ENCODE assay signal across 12 mouse cellular contexts in the genomic region with DNA sequence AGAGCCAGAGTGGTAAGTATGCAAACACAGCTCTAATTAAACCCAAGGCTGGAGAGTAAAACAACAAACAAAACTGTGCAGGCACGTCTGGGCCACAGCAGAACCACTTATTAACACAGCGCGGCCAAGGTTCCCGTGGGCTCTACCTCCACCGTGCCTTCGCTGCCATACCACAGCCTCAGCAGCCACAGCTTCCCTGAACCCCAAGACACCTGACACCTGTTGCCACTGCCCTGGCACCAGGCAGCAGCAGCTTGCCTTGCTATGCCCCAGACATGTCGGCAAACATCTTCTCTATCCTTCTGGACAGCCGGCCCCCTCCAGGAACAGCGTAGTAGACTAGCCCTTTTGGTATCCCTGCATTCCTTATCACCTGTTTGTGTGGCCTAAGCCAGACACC. TPM values are rescaled to one million over a fixed set of nuclear protein-coding genes. Genes with fewer than 3 reads are reported as not detected.
DNase-seq lines count a peak whose midpoint lies in the region; ATAC-seq and TF ChIP-seq lines count a peak whose summit lies in the region.
"Had no signal": no experiment of that assay in that cellular context is flagged by ENCODE, and none has a peak within 500 bp of the region (broad histone marks: within the 10 kb centered on the region; RNA-seq: fewer than 3 reads in every experiment).

No protein-coding gene starts in this region.

- peaks cover 16% of the 10 kb centered on the region for H3K4me1 ChIP-seq in kidney, postnatal 0 days (replicated peaks; ENCODE audit: insufficient read depth, low read length)
- H3K4me1 ChIP-seq in embryonic facial prominence, embryonic 12.5 days, result peaks cover 18% of the 10 kb centered on the region
- peaks cover 85% of the 10 kb centered on the region for H3K4me1 ChIP-seq in thymus, adult 2 months (replicated peaks; ENCODE audit: control insufficient read depth, insufficient read depth, low read length)
- H3K4me1 ChIP-seq in midbrain, embryonic 11.5 days (ENCODE audit: control insufficient read depth, insufficient read depth, low read length), result no peaks in the 10 kb centered on the region

- no peak overlapping the region for H3K9ac ChIP-seq in kidney, postnatal 0 days (ENCODE audit: low read depth, low read length)
- H3K9ac ChIP-seq in embryonic facial prominence, embryonic 12.5 days, result no peak overlapping the region
- H3K9ac ChIP-seq in midbrain, embryonic 11.5 days (ENCODE audit: low read length), result no peak overlapping the region
- H3K9ac ChIP-seq: forebrain, embryonic 12.5 days; liver, postnatal 0 days had no signal

- intact Hi-C loops in gastrocnemius, adult 2 months (cut with DNase I), result no loop called here
- intact Hi-C loops in left cerebral cortex, postnatal 25 days (cut with DNase I), result loop anchor here (5.0 kb wide), 1 partner anchor 37 kb away; the partner anchor contains the start of gene Myh9

- H3K36me3 ChIP-seq in kidney, postnatal 0 days (ENCODE audit: insufficient read depth, low read length), result peaks cover 76% of the 10 kb centered on the region
- peaks cover 56% of the 10 kb centered on the region for H3K36me3 ChIP-seq in embryonic facial prominence, embryonic 12.5 days
- H3K36me3 ChIP-seq in thymus, adult 2 months (ENCODE audit: control insufficient read depth, insufficient read depth, low read length), result peaks cover 41% of the 10 kb centered on the region
- no peaks in the 10 kb centered on the region for H3K36me3 ChIP-seq in midbrain, embryonic 11.5 days (ENCODE audit: control insufficient read depth, insufficient read depth, low read length)

- ATAC-seq in kidney, postnatal 0 days (replicated peaks; ENCODE audit: low FRiP score, low read depth), result no peak
- no peak for ATAC-seq in embryonic facial prominence, embryonic 12.5 days (ENCODE audit: insufficient number of reproducible peaks, insufficient read depth, low FRiP score, low TSS enrichment)
- ATAC-seq in midbrain, embryonic 11.5 days (ENCODE audit: low FRiP score), result no peak
- ATAC-seq: liver, postnatal 0 days had no signal

- no peak for TF ChIP-seq POLR2A in thymus, adult 2 months (IDR thresholded peaks at IDR 0.05; ENCODE audit: control insufficient read depth, extremely low read depth, insufficient read depth, low read length, poor library complexity)

- H3K27me3 ChIP-seq in kidney, postnatal 0 days (ENCODE audit: insufficient read depth, low read length), result no peaks in the 10 kb centered on the region
- no peaks in the 10 kb centered on the region for H3K27me3 ChIP-seq in embryonic facial prominence, embryonic 12.5 days
- no peaks in the 10 kb centered on the region for H3K27me3 ChIP-seq in thymus, adult 2 months (ENCODE audit: control insufficient read depth, insufficient read depth, low read length)
- no peaks in the 10 kb centered on the region for H3K27me3 ChIP-seq in midbrain, embryonic 11.5 days (ENCODE audit: control insufficient read depth, insufficient read depth, low read length)
- H3K27me3 ChIP-seq: forebrain, embryonic 12.5 days had no signal

- H3K9me3 ChIP-seq in kidney, postnatal 0 days (replicated peaks; ENCODE audit: low read length), result no peaks in the 10 kb centered on the region
- H3K9me3 ChIP-seq in embryonic facial prominence, embryonic 12.5 days, result no peaks in the 10 kb centered on the region
- no peaks in the 10 kb centered on the region for H3K9me3 ChIP-seq in midbrain, embryonic 11.5 days (ENCODE audit: control insufficient read depth, low read length)
- H3K9me3 ChIP-seq: forebrain, embryonic 12.5 days had no signal

- TF ChIP-seq CTCF in gastrocnemius, adult 2 months (IDR thresholded peaks at IDR 0.05), result no peak
- TF ChIP-seq CTCF in kidney, postnatal 0 days (IDR thresholded peaks at IDR 0.05; ENCODE audit: low read depth), result no peak
- TF ChIP-seq CTCF in thymus, adult 2 months (IDR thresholded peaks at IDR 0.05; ENCODE audit: borderline replicate concordance, control insufficient read depth, extremely low read depth, insufficient read depth, low read length, poor library complexity), result no peak

- 75% methylated on average over 9 of the region's 9 CpGs for WGBS in kidney, postnatal 0 days
- 55% methylated on average over 9 of the region's 9 CpGs for WGBS in embryonic facial prominence, embryonic 12.5 days
- 17% methylated on average over 9 of the region's 9 CpGs for WGBS in thymus, adult 2 months
- WGBS in midbrain, embryonic 11.5 days, result 90% methylated on average over 9 of the region's 9 CpGs

- peak overlapping the region; percentile 82 for H3K27ac ChIP-seq in gastrocnemius, adult 2 months
- H3K27ac ChIP-seq in kidney, postnatal 0 days, result peak overlapping the region; percentile 33; the same call in 1 of the 2 replicates
- peak overlapping the region; percentile 54; the same call in 1 of the 2 replicates for H3K27ac ChIP-seq in embryonic facial prominence, embryonic 12.5 days
- H3K27ac ChIP-seq in thymus, adult 2 months (ENCODE audit: control insufficient read depth, insufficient read depth, low read length), result peak overlapping the region; percentile 92
- no peak overlapping the region for H3K27ac ChIP-seq in midbrain, embryonic 11.5 days (ENCODE audit: low read depth, low read length)
- H3K27ac ChIP-seq: forebrain, embryonic 12.5 days had no signal

- no peak overlapping the region for H3K4me2 ChIP-seq in kidney, postnatal 0 days (ENCODE audit: low read length)
- no peak overlapping the region for H3K4me2 ChIP-seq in embryonic facial prominence, embryonic 12.5 days (replicated peaks)
- no peak overlapping the region for H3K4me2 ChIP-seq in midbrain, embryonic 11.5 days
- H3K4me2 ChIP-seq: forebrain, embryonic 12.5 days had no signal

- no peak overlapping the region for H3K4me3 ChIP-seq in gastrocnemius, adult 2 months
- no peak overlapping the region for H3K4me3 ChIP-seq in kidney, postnatal 0 days (replicated peaks; ENCODE audit: low read depth, low read length)
- H3K4me3 ChIP-seq in embryonic facial prominence, embryonic 12.5 days, result no peak overlapping the region
- H3K4me3 ChIP-seq in thymus, adult 2 months (ENCODE audit: control insufficient read depth, insufficient read depth, low read length), result no peak overlapping the region
- no peak overlapping the region for H3K4me3 ChIP-seq in midbrain, embryonic 11.5 days (ENCODE audit: low read depth, low read length)
- H3K4me3 ChIP-seq: forebrain, embryonic 12.5 days had no signal

- no peak for DNase-seq in gastrocnemius, adult 2 months
- no peak for DNase-seq in gastrocnemius, postnatal 10 days
- no peak for DNase-seq in kidney, postnatal 0 days (ENCODE audit: low spot score)
- DNase-seq in kidney, postnatal 14 days, result no peak
- peak; percentile 45 for DNase-seq in thymus, adult 2 months
- no peak for DNase-seq in left cerebral cortex, postnatal 25 days (ENCODE audit: low spot score in 2 of 2)
- no peak for DNase-seq in midbrain, embryonic 11.5 days (ENCODE audit: low spot score, missing footprints)
- DNase-seq: kidney, postnatal 10 days; liver, postnatal 0 days had no signal

RNA-seq across cellular contexts. Expression of gene Myh9, which starts 37.0 kb away (rescaled TPM):
- 10 to 100 TPM; 37.4 to 57.4 TPM for total RNA-seq in gastrocnemius, adult 2 months (2021)
- 100 to 1,000 TPM; 117 to 155 TPM for total RNA-seq in gastrocnemius, postnatal 10 days (2021)
- 52.9 and 57.2 TPM in 2 replicates for polyA plus RNA-seq in kidney, postnatal 0 days (2015; fragmentation: Nextera tagmentation; extraction: Ambion mirVana)
- 37.3 and 37.9 TPM in 2 replicates for polyA plus RNA-seq in embryonic facial prominence, embryonic 12.5 days (2016; fragmentation: Nextera tagmentation; extraction: Ambion mirVana)
- 167 and 193 TPM in 2 replicates for polyA plus RNA-seq in thymus, adult 2 months (2012; rRNA removed)
- total RNA-seq in left cerebral cortex, postnatal 25 days (2021), result 10 to 100 TPM; 69.9 to 75.5 TPM
- 16.4 and 19.6 TPM in 2 replicates for polyA plus RNA-seq in midbrain, embryonic 11.5 days (2014; fragmentation: Nextera tagmentation; extraction: Ambion mirVana)

RNA-seq across cellular contexts. Expression of gene Apol8, which starts 48.1 kb away (rescaled TPM):
- total RNA-seq in gastrocnemius, adult 2 months (2021), result under 1 TPM; 0.08 to 0.31 TPM
- under 1 TPM in 1 of 2 experiments, not detected in 1; 0.61 TPM for total RNA-seq in gastrocnemius, postnatal 10 days (2021)
- not detected in 2 replicates for polyA plus RNA-seq in kidney, postnatal 0 days (2015; fragmentation: Nextera tagmentation; extraction: Ambion mirVana)
- 0.24 and 0.83 TPM in 2 replicates for polyA plus RNA-seq in embryonic facial prominence, embryonic 12.5 days (2016; fragmentation: Nextera tagmentation; extraction: Ambion mirVana)
- polyA plus RNA-seq in thymus, adult 2 months (2012; rRNA removed), result 0.08 and 0.11 TPM in 2 replicates
- 1 to 10 TPM; 2.2 to 3.3 TPM for total RNA-seq in left cerebral cortex, postnatal 25 days (2021)
- 0.11 and 0.34 TPM in 2 replicates for polyA plus RNA-seq in midbrain, embryonic 11.5 days (2014; fragmentation: Nextera tagmentation; extraction: Ambion mirVana)
- total RNA-seq: midbrain, postnatal 0 days had no signal
